Mouse (Mus musculus): Measurements from ENCODE around the gene Camp.

DNA sequence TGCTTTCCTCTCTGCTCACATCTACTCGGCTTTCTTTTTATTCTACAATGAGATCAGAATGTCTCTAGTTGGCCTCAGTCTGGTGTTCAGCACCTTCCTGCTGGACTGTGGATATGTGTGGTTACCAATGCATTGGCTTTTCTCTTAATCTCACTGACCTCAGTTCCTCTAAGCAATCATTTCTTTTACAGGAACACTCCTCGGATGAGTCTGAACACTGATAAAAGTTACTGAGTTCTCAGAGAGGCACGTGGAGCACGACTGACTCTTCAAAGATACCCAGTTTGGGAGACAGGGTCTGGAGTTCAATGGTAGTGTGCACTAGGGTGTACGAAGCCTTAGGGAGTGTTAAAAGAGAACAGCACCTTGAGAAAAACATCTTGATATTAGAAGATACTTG is 23.2 kb downstream of the Camp start:
- TF ChIP-seq POLR2A (IDR thresholded peaks at IDR 0.05; ENCODE audit: low read depth, low read length): no peak
- no peak for TF ChIP-seq CTCF (IDR thresholded peaks at IDR 0.05; ENCODE audit: extremely low read depth, insufficient read length, insufficient replicate concordance, low read depth, low read length)

Measured in small intestine, adult 2 months (tissue).